Mouse (Mus musculus) adrenal gland, adult 18-20 months (tissue): Measurements from ENCODE around the gene Jade1. TPM values are rescaled to one million over a fixed set of nuclear protein-coding genes. Genes with fewer than 3 reads are reported as not detected.
A peak's percentile ranks its signal among the peaks of the same experiment; 100 is the strongest.

Experiments
- DNase-seq, 2 experiments: peaks; one replicate each; pipeline ENCODE4 v3.0.0; 2021 to 2022; ENCODE audit warnings: low spot score in 2 of 2
- total RNA-seq, 2 experiments: library from RNA; stranded (reverse); gene quantifications; 1 replicate in 1 of 2; 2 replicates in 1 of 2; pipeline ENCODE4 v1.2.3; 2021

The Jade1 gene
- total RNA-seq, 2 experiments from 2014 or later: 42.0 to 46.9 TPM

DNA sequence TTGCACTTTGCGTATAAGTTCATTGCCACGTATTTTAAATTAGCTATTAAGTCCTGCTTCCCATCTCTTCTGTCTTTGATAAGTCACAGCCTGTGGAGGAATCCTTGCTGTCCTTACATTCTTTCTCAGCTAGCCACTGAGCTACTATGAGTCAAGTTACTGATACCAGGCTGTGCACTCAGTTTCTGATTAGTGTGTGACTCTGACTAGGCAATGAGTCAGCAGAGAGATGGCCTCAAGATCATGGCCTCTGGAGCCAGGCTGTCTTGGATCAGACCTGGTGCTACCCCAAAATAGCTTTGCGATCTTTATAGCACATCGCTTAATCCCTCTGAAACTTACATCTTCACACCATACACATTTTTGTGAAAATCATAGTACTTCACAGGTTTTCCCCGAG lies 8.2 kb upstream of the Jade1 start:
- DNase-seq: no peak

DNA sequence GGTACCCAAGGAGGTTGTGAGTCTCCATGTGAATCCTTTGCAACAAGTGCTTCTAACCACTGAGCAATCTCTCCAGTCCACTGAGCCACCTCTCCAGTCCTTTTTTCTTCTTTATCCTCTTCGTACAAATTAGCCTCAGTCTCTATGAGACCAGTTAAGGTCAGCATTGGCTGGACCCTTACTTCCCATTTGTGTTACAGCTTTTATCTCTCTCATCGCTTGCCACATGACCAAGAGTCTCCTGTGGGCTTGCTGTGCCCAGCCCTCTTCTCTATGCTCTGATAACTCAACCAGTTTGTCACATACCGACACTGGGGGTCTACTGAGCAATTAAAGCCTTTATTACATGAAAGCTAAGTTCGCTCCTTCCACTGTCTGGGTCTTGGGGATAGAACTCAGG lies 7.3 kb upstream of the Jade1 start:
- DNase-seq: no peak

DNA sequence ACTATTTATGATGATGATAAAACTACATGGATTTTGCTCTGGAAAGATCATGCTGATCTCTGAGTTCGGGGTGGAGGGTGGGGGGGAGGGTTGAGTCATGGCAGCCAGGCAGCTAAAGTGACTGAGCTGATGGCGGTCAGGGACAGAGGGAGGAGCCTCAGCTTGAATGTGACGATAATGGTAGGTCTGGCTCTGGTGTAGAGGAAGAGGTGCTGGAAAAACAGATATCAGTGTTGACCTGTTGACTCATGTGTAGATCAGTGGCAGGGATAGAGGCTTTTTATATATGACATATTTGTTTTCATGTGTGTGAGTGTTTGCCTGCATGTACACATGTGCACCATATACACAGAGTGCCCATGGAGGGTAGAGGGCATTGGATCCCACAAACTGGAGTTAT lies 3.9 kb upstream of the Jade1 start:
- peak in 1 of 2 experiments; percentile 18 for DNase-seq

GRCm38 (mm10) chr3:41552777-41553548 lies 2.6 kb upstream of the Jade1 start:
- no peak for DNase-seq

- no peak for DNase-seq
These were observed 1.9 kb upstream of the Jade1 start for GRCm38 (mm10) chr3:41553681-41554080.

GRCm38 (mm10) chr3:41554480-41555475 lies 753 bp upstream of the Jade1 start:
- no peak for DNase-seq

DNA sequence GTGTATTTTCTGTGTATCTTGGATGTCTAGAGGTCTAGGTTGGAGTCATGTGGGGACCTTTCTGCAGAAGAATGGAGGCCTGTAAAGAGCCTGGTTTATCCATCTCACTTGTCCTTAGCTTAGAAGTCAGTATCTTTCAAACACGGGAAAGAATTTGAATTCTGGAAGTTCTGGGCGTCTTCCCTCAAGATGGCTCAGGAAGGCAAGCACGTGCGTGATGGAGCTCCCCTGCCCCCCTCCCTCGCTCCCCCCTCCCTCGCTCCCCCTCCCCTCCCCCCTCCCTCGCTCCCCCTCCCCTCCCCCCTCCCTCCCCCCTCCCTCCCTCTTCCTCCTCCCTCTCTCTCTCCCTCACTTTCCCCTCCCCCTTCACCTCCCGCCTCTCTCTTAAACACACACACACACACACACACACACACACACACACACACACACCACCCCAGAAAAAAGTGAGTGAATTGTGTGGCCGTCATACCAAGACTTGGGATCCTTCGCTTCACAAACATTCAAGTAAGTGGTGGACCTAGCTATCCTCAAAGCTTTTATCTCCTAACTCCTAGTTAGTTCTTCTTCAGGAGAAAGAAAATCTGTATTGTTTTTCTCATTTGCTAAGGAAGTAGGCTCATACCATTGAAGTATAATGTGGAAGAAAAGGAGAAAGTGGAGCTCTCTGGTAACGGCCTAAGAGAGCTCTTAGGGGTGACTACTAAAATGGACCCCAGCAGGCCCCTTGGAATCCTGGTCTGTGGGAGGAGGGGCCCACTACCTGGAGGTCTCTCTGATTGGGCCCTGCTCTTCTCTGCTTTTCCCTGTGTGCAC lies 1.1 kb downstream of the Jade1 start:
- no peak for DNase-seq

DNA sequence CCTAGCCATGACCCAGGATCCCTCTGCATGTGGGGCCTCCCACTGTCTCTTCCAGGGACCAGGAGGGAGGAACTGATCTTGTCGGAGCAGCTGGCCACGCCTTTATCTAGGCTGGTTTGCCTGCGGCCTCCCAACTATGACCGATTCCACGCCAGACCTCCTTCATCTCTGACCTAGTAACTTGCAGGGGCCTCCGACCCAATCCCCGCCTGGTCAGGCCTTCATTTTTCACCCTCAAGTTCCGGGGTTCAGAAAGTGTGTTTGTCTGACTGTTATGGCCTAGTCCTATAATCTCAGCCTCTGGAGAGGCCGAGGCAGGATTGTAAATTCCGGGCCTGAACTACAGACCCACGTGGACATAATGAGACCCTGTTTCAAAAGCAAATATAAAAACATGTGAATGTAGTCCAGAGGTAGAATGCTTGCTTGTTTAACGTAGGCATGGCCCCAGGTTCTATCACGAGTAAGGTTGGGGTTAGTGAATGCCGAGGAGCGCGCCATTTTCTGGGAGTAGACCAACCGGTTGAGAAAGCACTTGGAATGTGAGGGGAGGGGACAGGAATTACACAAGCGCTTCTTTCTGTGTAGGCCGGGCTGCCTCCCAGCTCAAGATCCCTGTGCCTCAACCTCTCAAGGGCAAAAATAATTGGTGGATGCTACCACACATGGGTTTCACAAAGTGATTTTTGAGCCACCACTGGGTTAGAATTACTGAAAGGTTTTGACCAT lies 1.9 kb downstream of the Jade1 start:
- DNase-seq: no peak

DNA sequence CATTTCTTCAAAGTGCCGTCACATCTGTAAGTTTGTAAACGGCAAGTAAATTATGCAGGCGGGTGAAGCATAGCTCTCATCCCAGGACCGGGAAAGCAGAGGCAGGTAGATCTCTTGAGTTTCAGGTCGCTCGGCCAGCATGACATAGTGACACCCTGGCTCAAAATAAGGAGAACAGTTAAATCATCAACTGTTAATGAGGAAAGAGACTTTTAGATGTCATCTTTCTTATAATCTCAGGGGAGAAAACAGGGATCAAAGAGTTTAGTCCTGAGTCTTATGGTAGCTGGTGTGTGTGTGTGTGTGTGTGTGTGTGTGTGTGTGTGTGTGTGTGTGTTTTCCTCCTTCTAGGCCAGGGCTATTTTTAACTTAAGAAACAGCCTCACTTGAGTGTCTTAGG lies 5.0 kb downstream of the Jade1 start:
- no peak for DNase-seq

DNA sequence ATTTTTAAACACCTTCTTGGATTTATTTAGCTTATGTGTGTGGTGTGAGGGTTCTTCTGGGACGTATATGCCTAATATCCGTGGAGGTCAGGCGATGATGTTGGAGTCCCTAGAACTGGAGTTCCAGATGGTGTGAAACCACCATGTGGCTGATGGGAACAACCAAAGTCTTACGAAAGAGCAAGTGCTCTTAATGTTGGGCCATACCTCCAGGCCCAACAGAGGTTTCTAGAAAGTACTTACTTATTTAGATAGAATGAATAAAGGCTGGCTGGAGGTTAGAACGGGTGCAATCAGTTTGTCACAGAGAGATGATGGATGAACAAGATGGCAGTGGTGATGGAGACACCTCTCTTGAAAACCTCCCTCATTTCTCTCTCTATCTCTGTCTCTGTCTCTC lies 6.3 kb downstream of the Jade1 start:
- no peak for DNase-seq

GRCm38 (mm10) chr3:41563211-41563931 lies 7.8 kb downstream of the Jade1 start:
- peak; percentile 80 to 84 for DNase-seq

DNA sequence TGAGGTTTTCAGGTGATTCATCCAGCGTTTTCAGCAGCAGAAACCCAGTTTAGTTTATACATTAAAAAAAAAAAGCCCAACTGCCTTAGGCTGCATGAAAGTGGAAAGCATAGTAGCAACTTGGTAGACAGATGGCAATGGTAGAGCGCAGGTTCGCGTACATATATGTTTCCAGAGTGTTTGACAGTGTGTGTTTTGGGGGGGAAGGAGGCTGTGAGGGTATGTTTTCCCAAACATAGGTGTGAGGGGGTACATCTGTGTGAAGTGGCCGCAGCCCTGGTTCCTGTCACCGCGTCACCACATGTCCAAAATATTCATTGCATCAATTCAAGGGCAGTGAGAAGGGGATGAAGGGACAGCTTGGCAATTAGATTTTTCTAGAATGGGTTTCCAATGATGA lies 8.5 kb downstream of the Jade1 start:
- DNase-seq: peak in 1 of 2 experiments; percentile 31

DNA sequence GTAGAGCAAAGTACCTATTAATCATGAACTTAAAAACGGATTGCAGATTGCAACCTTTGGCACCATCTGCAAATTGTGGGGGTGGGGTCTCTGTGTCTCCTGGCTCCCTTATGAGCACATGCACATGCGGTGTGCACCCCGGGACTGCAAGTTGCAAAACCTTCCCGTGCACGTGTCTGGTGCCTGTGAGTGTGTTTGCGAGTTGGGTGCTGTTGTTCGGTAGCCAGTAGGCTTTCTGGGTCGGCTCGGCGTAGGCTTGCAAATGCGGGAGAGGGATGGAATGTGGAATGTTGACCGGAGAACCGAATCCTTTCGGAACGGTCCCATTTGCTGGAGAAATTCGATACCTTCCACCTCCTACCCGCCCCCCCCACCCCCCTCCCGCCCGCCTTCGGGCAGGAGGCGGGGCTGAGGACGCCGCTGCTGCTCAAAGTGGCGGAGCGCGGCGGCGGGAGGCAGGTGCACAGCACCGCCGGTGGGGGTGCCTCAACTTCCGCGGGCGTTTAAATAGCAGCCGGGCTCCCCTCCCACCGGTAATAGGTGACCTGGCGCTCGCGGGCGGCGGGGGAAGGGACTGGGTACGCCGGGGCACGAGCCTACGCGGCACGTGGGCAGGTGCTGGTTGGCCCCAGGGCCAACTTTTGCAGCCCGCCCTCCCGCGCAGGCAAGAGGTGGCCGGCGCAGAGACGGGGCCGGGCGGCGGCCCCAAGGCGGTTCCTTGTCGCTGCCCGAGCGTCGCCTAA lies 9.1 kb downstream of the Jade1 start:
- DNase-seq: peak; percentile 71 to 75

DNA sequence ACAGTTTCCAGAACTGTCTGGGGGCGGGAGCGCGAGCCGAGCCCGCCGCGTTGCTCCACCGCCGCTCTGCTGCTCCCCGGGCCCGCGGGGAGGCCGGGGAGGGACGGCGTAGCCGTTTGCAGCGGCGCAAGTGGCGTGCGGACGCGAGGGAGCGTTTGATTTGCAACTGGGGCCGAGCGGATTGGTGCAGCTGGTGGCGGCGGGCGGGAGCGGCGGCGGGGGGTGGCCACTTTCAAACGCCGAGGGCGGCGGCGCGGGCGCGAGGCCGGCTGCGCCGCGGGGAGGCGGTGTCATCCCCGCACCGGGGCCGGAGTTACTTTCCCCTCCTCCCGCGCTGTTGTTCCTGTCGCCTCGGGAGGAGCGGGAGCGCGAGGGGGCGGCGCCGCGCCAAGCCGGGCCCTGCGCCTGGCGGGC lies 9.9 kb downstream of the Jade1 start:
- peak; percentile 82 to 83 for DNase-seq

GRCm38 (mm10) chr3:41565955-41566354 lies 10.4 kb downstream of the Jade1 start:
- DNase-seq: peak; percentile 82 to 83

GRCm38 (mm10) chr3:41569943-41570342 lies 14.4 kb downstream of the Jade1 start:
- no peak for DNase-seq

- DNase-seq: no peak
These were observed 16.6 kb downstream of the Jade1 start for GRCm38 (mm10) chr3:41572131-41572530.

DNA sequence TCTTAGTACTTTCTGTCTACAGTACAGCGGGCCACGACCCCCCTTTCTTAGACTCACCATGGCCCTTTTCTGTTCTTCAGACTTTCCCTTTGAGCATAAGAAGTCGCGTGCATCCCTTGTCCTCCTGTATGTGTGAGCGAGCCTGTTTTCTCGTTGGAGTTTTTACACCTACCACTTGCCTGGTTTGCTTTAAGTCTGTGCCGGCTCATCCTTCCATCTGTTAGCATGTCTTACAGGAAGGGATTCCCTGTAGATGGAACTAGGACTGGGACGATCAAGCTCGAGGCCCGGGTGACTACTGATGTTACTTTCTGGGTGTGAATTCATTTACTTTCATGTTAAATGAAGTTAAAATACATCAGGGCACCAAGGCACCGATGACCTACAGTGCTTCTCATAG lies 17.4 kb downstream of the Jade1 start:
- no peak for DNase-seq

GRCm38 (mm10) chr3:41574208-41574607 lies 18.7 kb downstream of the Jade1 start:
- no peak for DNase-seq
